Mouse (Mus musculus) hindbrain, embryonic 13.5 days (tissue): ENCODE measurements around the gene B4galnt1. TPM values are rescaled to one million over a fixed set of nuclear protein-coding genes. Genes with fewer than 3 reads are reported as not detected.

Source experiments
- ATAC-seq: fragments of 200-750 bp; cut with Nextera tagmentation; 2 replicates; pipeline ENCODE4 v1.8.0; 2017; ENCODE audit warnings: moderate TSS enrichment; ENCODE audit not compliant: low FRiP score
- H3K27ac ChIP-seq: fragments of 300-500 bp; sonication (generic); 2 replicates; pipeline ENCODE4 v1.5.1; 2015; ENCODE audit warnings: inconsistent platforms, mild to moderate bottlenecking, moderate library complexity
- H3K27me3 ChIP-seq: fragments of 300-500 bp; sonication (generic); 2 replicates; pipeline ENCODE4 v1.6.1; 2015; ENCODE audit warnings: mild to moderate bottlenecking, inconsistent platforms
- H3K36me3 ChIP-seq: fragments of 300-500 bp; sonication (generic); 2 replicates; pipeline ENCODE4 v1.6.1; 2015; ENCODE audit warnings: mild to moderate bottlenecking, inconsistent platforms
- H3K4me1 ChIP-seq: fragments of 300-500 bp; sonication (generic); replicated peaks from 2 replicates; pipeline ENCODE4 v1.6.1; 2015; ENCODE audit warnings: inconsistent platforms
- H3K4me2 ChIP-seq: fragments of 300-500 bp; sonication (generic); 2 replicates; pipeline ENCODE4 v1.6.1; 2015; ENCODE audit warnings: inconsistent platforms, mild to moderate bottlenecking, moderate library complexity
- H3K4me3 ChIP-seq: fragments of 300-500 bp; sonication (generic); 2 replicates; pipeline ENCODE4 v1.5.1; 2015; ENCODE audit warnings: mild to moderate bottlenecking, inconsistent platforms
- H3K9ac ChIP-seq: fragments of 300-500 bp; sonication (generic); 2 replicates; pipeline ENCODE4 v1.6.1; 2015; ENCODE audit warnings: mild to moderate bottlenecking, inconsistent platforms
- H3K9me3 ChIP-seq: fragments of 300-500 bp; sonication (generic); 2 replicates; pipeline ENCODE4 v1.6.1; 2016; ENCODE audit warnings: inconsistent platforms
- WGBS: fragments of 180-500 bp; shearing (Covaris S2); methylation state at CpG from one replicate; pipeline ENCODE4 v1.1.7; 2015; 5-methylcytosine and 5-hydroxymethylcytosine counted together
- polyA plus RNA-seq: library from polyadenylated mRNA; unstranded; fragments of >200 nt; fragmentation: Nextera tagmentation; extraction: Ambion mirVana; gene quantifications from 2 replicates; pipeline ENCODE4 v1.2.1, GENCODE M21; 2015

The B4galnt1 gene
- polyA plus RNA-seq, 1 experiment from 2014 or later, result 40.6 TPM

GRCm38 (mm10) chr10:127208921-127209320, 43.9 kb downstream of the B4galnt1 start:
- Histone ChIP-seq H3K4me2 (no peak overlapping the region), H3K27me3 (no peaks in the 10 kb centered on the region), H3K4me1 (peaks cover 22% of the 10 kb centered on the region), H3K4me3 (no peak overlapping the region), H3K9ac (0 out of 2 replicates have a peak overlapping the region, but pooled peaks have one; percentile 8), H3K9me3 (no peaks in the 10 kb centered on the region), H3K27ac (no peak overlapping the region), H3K36me3 (peaks cover 44% of the 10 kb centered on the region)
- WGBS, result 89% methylated on average over 4 of the region's 4 CpGs
- no peak for ATAC-seq

GRCm38 (mm10) chr10:127209928-127210570, 45.0 kb downstream of the B4galnt1 start:
- no peak for ATAC-seq
- WGBS, result 87% methylated on average over 13 of the region's 13 CpGs

GRCm38 (mm10) chr10:127210961-127211405, 46.0 kb downstream of the B4galnt1 start:
- Histone ChIP-seq H3K27ac (peak overlapping the region; percentile 71), H3K4me1 (peaks cover 22% of the 10 kb centered on the region), H3K9ac (peak overlapping the region; percentile 88), H3K36me3 (peaks cover 25% of the 10 kb centered on the region), H3K4me3 (peak overlapping the region; percentile 87), H3K4me2 (peak overlapping the region; percentile 97), H3K27me3 (no peaks in the 10 kb centered on the region), H3K9me3 (no peaks in the 10 kb centered on the region)
- under 1% methylated on average over 25 of the region's 25 CpGs for WGBS
- ATAC-seq, result peak; percentile 67

More at GRCm38 (mm10) chr10:127209928-127210570, 45.0 kb downstream of the B4galnt1 start:
- peak overlapping the region; percentile 97 for H3K4me2 ChIP-seq
- peaks cover 34% of the 10 kb centered on the region for H3K36me3 ChIP-seq
- H3K9ac ChIP-seq, result peak overlapping the region; percentile 88
- H3K9me3 ChIP-seq, result no peaks in the 10 kb centered on the region
- no peaks in the 10 kb centered on the region for H3K27me3 ChIP-seq
- H3K4me3 ChIP-seq, result peak overlapping the region; percentile 87
- no peak overlapping the region for H3K27ac ChIP-seq
- H3K4me1 ChIP-seq, result peaks cover 22% of the 10 kb centered on the region

- peak within 1 kb of the TSS; percentile 88 for H3K9ac ChIP-seq
- H3K27me3 ChIP-seq, result no peaks in the 10 kb centered on the region
- H3K9me3 ChIP-seq, result no peaks in the 10 kb centered on the region
- peak; percentile 96 for ATAC-seq
- H3K4me2 ChIP-seq, result peak within 1 kb of the TSS; percentile 97
- WGBS, result under 1% methylated on average over 47 of the region's 47 CpGs
- peaks cover 22% of the 10 kb centered on the region for H3K36me3 ChIP-seq
- H3K27ac ChIP-seq, result peak within 1 kb of the TSS; percentile 71
- H3K4me3 ChIP-seq, result peak within 1 kb of the TSS; percentile 87
- H3K4me1 ChIP-seq, result peaks cover 22% of the 10 kb centered on the region
Measured at GRCm38 (mm10) chr10:127211414-127211854, 46.4 kb downstream of the B4galnt1 start, which contains the start of gene Pip4k2c. Gene Pip4k2c, minus strand, starts transcription at chr10:127211585.

GRCm38 (mm10) chr10:127213272-127213671, 48.2 kb downstream of the B4galnt1 start:
- no peak overlapping the region for H3K27ac ChIP-seq
- H3K4me1 ChIP-seq, result peaks cover 22% of the 10 kb centered on the region
- H3K9me3 ChIP-seq, result no peaks in the 10 kb centered on the region
- no peak overlapping the region for H3K9ac ChIP-seq
- no peak overlapping the region for H3K4me2 ChIP-seq
- ATAC-seq, result no peak
- H3K4me3 ChIP-seq, result no peak overlapping the region
- H3K36me3 ChIP-seq, result peaks cover 8% of the 10 kb centered on the region
- 92% methylated on average over 8 of the region's 8 CpGs for WGBS
- no peaks in the 10 kb centered on the region for H3K27me3 ChIP-seq

DNA sequence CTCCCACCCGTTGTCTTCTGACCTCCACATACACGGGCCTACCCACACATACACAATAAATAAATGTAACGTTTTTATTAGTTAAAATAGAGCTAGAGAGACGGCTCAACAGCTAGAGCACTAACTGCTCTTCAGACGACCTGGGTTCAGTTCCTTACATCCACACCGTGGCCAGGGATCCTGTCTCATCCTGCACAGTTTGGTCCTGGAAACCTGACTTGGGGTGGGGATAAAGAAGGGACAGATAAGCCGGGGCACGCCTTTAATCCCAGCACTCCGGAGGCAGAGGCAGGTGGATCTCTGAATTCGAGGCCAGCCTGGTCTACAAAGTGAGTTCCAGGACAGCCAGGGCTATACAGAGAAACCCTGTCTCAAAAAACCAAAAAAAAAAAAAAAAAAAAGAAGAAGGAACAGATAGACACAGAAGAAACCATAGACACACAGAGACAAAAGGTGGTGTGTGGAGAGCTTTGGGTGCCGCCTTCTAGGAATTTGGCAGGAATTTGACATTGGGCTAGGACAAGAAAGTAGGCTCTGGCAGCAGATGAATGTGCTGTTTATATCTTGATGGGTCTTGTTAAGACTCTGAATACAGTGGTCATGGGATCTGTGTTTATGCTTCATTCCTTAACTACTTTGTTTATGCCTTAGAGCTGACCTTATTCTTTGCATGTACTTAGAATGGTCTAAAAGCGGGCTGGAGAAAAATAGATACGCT, 48.8 kb downstream of the B4galnt1 start:
- Histone ChIP-seq H3K36me3 (peaks cover 2% of the 10 kb centered on the region; the same call in 1 of the 2 replicates), H3K4me2 (no peak overlapping the region), H3K9ac (no peak overlapping the region), H3K9me3 (no peaks in the 10 kb centered on the region), H3K27ac (no peak overlapping the region), H3K4me1 (peaks cover 22% of the 10 kb centered on the region), H3K4me3 (no peak overlapping the region), H3K27me3 (no peaks in the 10 kb centered on the region)
- 84% methylated on average over 13 of the region's 13 CpGs for WGBS
- ATAC-seq, result no peak

DNA sequence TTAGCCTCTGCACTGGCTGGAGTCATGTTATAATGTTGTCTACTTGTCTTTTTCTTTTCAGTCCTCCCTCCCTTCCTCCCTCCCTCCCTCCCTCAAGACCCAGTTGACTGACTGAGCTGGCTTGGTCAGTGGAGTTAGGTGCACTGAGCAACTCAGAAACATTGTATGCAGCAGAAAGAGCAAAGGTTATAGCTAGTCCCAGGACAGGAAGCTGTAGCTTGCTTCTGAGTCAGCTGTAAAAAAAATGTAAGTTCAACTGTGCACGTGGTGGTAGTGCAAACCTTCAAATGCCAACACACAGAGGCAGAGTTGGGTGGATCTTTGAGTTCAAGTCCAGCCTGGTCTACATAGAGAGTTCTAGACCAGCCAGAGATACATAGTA, 49.4 kb downstream of the B4galnt1 start:
- Histone ChIP-seq H3K27me3 (no peaks in the 10 kb centered on the region), H3K36me3 (no peaks in the 10 kb centered on the region), H3K4me1 (peaks cover 20% of the 10 kb centered on the region), H3K4me3 (no peak overlapping the region), H3K27ac (no peak overlapping the region), H3K4me2 (no peak overlapping the region), H3K9ac (no peak overlapping the region), H3K9me3 (no peaks in the 10 kb centered on the region)
- ATAC-seq, result no peak
- 60% methylated on average over 1 of the region's 1 CpGs for WGBS

- no peak overlapping the region for H3K4me3 ChIP-seq
- H3K4me2 ChIP-seq, result no peak overlapping the region
- 0 out of 2 replicates have a peak, but pooled peaks cover 3% of the 10 kb centered on the region for H3K4me1 ChIP-seq
- no peak overlapping the region for H3K9ac ChIP-seq
- 95% methylated on average over 11 of the region's 11 CpGs for WGBS
- no peak for ATAC-seq
- no peaks in the 10 kb centered on the region for H3K9me3 ChIP-seq
- H3K27ac ChIP-seq, result no peak overlapping the region
- H3K27me3 ChIP-seq, result no peaks in the 10 kb centered on the region
- H3K36me3 ChIP-seq, result no peaks in the 10 kb centered on the region
Measured at GRCm38 (mm10) chr10:127216456-127216855, 51.4 kb downstream of the B4galnt1 start.

- no peaks in the 10 kb centered on the region for H3K36me3 ChIP-seq
- H3K4me1 ChIP-seq, result no peaks in the 10 kb centered on the region
- ATAC-seq, result no peak
- no peak overlapping the region for H3K9ac ChIP-seq
- H3K9me3 ChIP-seq, result no peaks in the 10 kb centered on the region
- H3K4me2 ChIP-seq, result no peak overlapping the region
- no peak overlapping the region for H3K27ac ChIP-seq
- H3K27me3 ChIP-seq, result no peaks in the 10 kb centered on the region
- no peak overlapping the region for H3K4me3 ChIP-seq
Measured at GRCm38 (mm10) chr10:127217177-127217576, 52.2 kb downstream of the B4galnt1 start.

- no peak overlapping the region for H3K4me2 ChIP-seq
- no peak for ATAC-seq
- H3K27ac ChIP-seq, result no peak overlapping the region
- H3K4me1 ChIP-seq, result no peaks in the 10 kb centered on the region
- whole genome bisulfite sequencing, result 86% methylated on average over 2 of the region's 2 CpGs
- no peak overlapping the region for H3K4me3 ChIP-seq
- no peaks in the 10 kb centered on the region for H3K9me3 ChIP-seq
- H3K36me3 ChIP-seq, result no peaks in the 10 kb centered on the region
- H3K27me3 ChIP-seq, result no peaks in the 10 kb centered on the region
- H3K9ac ChIP-seq, result no peak overlapping the region
Measured at GRCm38 (mm10) chr10:127218339-127218738, 53.3 kb downstream of the B4galnt1 start.
